Mouse (Mus musculus) heart, postnatal 0 days (tissue): Measurements from ENCODE around the gene Lgalsl.

Source experiments
- CTCF ChIP-seq: IDR thresholded peaks from 2 replicates; pipeline ENCODE4 v1.5.1; 2016; ENCODE audit warnings: antibody characterized with exemption, control low read depth, low read depth
- EP300 ChIP-seq: IDR thresholded peaks from 2 replicates; pipeline ENCODE4 v1.6.1; 2016; ENCODE audit warnings: antibody characterized with exemption, low read depth

- no peak for TF ChIP-seq CTCF
- TF ChIP-seq EP300: no peak
Measured at GRCm38 (mm10) chr11:20812153-20812887, 18.5 kb downstream of the Lgalsl start.
